Mouse (Mus musculus): ENCODE measurements around the gene Crybg1. TPM values are rescaled to one million over a fixed set of nuclear protein-coding genes. Genes with fewer than 3 reads are reported as not detected.

Gene Crybg1
- total RNA-seq, 2 experiments from 2014 or later = 1.8 to 2.1 TPM

DNA sequence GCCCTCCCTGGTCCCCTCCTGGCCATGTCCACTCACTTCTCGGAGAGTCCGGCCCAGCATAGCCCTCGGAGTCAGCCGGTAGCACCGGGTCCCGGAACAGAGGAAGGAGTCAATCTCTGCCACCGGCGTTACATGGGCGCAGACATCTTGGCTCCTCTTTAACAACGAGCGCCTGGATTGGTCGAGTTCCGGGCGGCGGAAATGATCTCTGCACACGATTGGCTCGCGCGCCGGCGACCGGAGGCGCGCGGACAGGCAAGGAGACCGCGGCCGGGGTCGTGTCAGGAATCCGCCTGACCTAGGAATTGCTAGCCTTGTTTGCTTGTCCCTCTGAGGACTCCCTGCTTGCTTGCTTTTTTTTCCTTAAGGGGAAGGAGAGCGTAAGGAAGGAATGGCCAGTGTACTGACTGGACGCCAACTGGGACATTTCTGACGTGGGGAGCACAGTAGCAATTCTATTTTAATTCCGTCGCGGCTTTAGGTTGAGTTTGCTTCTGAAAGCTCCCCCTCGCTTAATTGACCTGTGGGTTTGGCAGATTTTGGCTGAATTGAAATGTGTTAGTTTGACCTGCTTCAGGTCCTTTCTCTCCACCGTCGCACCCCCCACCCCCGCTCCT lies 247.0 kb downstream of the Crybg1 start, which contains the start of the genes Qrsl1 and Rtn4ip1:
TSS of gene Qrsl1 (minus strand) at position 168 of the 617 bp plus-strand sequence.
TSS of gene Rtn4ip1 (plus strand) at position 230 of the 617 bp plus-strand sequence.
- peak; percentile 96 to 97 for DNase-seq
- intact Hi-C loops (cut with DNase I) = loop anchor here (5.0 kb wide), 1 partner anchor 324 kb away; the partner anchor contains the start of gene Cd24a

DNA sequence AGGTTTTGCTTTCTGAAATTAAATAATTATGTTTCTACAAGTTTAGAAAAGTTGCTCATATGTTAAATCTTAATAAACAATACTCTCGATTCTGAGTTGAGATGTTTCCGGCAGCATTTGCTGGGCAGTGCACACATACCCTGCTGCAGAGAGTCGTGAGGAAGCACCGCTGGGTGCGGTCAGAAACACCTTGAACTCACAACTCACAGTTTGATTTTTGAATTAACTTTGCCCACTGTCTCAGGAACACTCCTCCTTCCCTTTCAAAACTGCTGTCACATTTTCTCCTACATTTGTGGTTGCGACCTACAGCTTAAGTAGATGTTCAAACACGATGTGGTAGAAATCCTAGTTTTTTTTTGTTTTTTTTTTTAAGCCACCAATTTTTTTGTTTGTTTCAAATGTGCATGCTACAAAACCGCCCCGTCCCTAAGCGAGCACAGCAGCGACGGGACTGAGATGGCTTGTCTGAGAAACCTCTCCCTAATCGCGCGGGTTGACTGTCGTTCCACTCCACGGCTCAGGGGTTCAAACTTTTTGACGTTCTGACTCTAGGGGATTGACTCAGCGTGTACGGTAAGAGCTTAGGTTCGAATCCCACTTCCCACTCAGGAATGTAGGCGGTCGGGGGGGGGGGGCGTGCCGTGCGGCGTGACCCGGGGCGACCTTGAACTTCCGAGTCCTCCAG lies 247.6 kb downstream of the Crybg1 start:
- DNase-seq = peak; percentile 9 to 11
- intact Hi-C loops (cut with DNase I) = loop anchor here (5.0 kb wide), 1 partner anchor 324 kb away; the partner anchor contains the start of gene Cd24a

Other genes starting within 250 kb of the Crybg1 start
- gene Qrsl1, start 247.1 kb downstream of the Crybg1 start, total RNA-seq (2021) = 10 to 100 TPM; 29.4 to 30.9 TPM
- 10 to 100 TPM; 38.7 to 39.5 TPM for gene Rtn4ip1, start 247.0 kb downstream of the Crybg1 start, total RNA-seq (2021)
- gene Atg5, start 119.5 kb upstream of the Crybg1 start, total RNA-seq (2021) = 10 to 100 TPM; 16.9 to 20.5 TPM

Measured in heart, postnatal 10 days (tissue).